In the genomic region with DNA sequence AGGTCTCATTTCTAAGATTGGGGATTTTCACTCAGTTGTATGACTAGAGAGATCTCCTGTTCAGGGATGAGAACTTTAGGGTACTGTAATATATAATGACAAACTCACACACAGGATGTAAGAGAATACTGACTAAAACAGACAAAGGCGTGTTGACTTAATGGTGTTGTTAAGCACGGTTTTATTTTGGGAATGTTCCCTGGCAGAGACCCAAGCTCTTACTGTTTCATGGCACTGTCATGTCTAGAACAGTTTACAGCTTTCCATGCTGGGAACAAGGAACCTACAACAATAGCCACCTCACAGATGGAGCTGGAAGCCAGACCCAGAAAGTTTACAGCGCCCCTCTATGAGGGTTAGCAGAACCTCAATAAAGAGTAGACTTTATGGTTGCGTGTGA, we compare ENCODE assay signal across 14 mouse cellular contexts. TPM values are rescaled to one million over a fixed set of nuclear protein-coding genes. Genes with fewer than 3 reads are reported as not detected.
DNase-seq lines count a peak whose midpoint lies in the region; ATAC-seq and TF ChIP-seq lines count a peak whose summit lies in the region.
"Had no signal": no experiment of that assay in that cellular context is flagged by ENCODE, and none has a peak within 500 bp of the region (broad histone marks: within the 10 kb centered on the region; RNA-seq: fewer than 3 reads in every experiment).

No protein-coding gene starts in this region.

- no peak overlapping the region for H3K4me3 ChIP-seq in hindbrain, embryonic 10.5 days
- H3K4me3 ChIP-seq in hindbrain, embryonic 11.5 days (ENCODE audit: low read depth, low read length) = no peak overlapping the region
- H3K4me3 ChIP-seq in stomach, postnatal 0 days (ENCODE audit: low read depth, low read length) = no peak overlapping the region

- no peaks in the 10 kb centered on the region; the same call in 1 of the 2 replicates for H3K27me3 ChIP-seq in hindbrain, embryonic 10.5 days (ENCODE audit: insufficient read depth, poor library complexity, severe bottlenecking)
- H3K27me3 ChIP-seq in hindbrain, embryonic 11.5 days (ENCODE audit: control insufficient read depth, insufficient read depth, low read length) = no peaks in the 10 kb centered on the region
- H3K27me3 ChIP-seq in stomach, postnatal 0 days (ENCODE audit: control insufficient read depth, insufficient read depth, low read length) = no peaks in the 10 kb centered on the region

- DNase-seq in hindbrain, embryonic 10.5 days (ENCODE audit: low spot score) = no peak
- no peak for DNase-seq in hindbrain, embryonic 11.5 days (ENCODE audit: low spot score)
- peak; percentile 43 to 51 for DNase-seq in right cerebral cortex, postnatal 10 days (ENCODE audit: low spot score in 2 of 2)
- DNase-seq in right cerebral cortex, postnatal 36 days (ENCODE audit: low spot score in 2 of 2) = no peak
- DNase-seq in kidney, postnatal 10 days = peak; percentile 46
- no peak for DNase-seq in stomach, postnatal 0 days (ENCODE audit: low spot score)
- no peak for DNase-seq in adrenal gland, postnatal 25 days
- no peak for DNase-seq in thymus, adult 18-20 months
- DNase-seq: cerebellum, postnatal 36 days had no signal

- ATAC-seq in hindbrain, embryonic 11.5 days (ENCODE audit: low FRiP score) = no peak
- ATAC-seq in stomach, postnatal 0 days (ENCODE audit: low FRiP score, low TSS enrichment) = no peak
- ATAC-seq: activated CD4-positive, CD25-positive, alpha-beta regulatory T cell, adult 4 months; CD4-positive, CD25-positive, alpha-beta regulatory T cell, adult 4 months had no signal

- H3K36me3 ChIP-seq in hindbrain, embryonic 10.5 days = no peaks in the 10 kb centered on the region
- H3K36me3 ChIP-seq in hindbrain, embryonic 11.5 days (ENCODE audit: control insufficient read depth, insufficient read depth, low read length) = no peaks in the 10 kb centered on the region
- no peaks in the 10 kb centered on the region for H3K36me3 ChIP-seq in stomach, postnatal 0 days (ENCODE audit: control insufficient read depth, insufficient read depth, low read length)

- 0 out of 2 replicates have a peak overlapping the region, but pooled peaks have one; percentile 24 for H3K27ac ChIP-seq in hindbrain, embryonic 10.5 days
- no peak overlapping the region for H3K27ac ChIP-seq in hindbrain, embryonic 11.5 days (ENCODE audit: low read depth, low read length)
- 0 out of 2 replicates have a peak overlapping the region, but pooled peaks have one; percentile 5 for H3K27ac ChIP-seq in stomach, postnatal 0 days (replicated peaks)

- TF ChIP-seq CTCF in stomach, postnatal 0 days (IDR thresholded peaks at IDR 0.05; ENCODE audit: low read depth) = no peak

- WGBS in hindbrain, embryonic 10.5 days = 94% methylated on average over 4 of the region's 4 CpGs
- 95% methylated on average over 4 of the region's 4 CpGs for WGBS in hindbrain, embryonic 11.5 days
- WGBS in stomach, postnatal 0 days = 65% methylated on average over 4 of the region's 4 CpGs

- no peak overlapping the region for H3K4me2 ChIP-seq in hindbrain, embryonic 11.5 days (replicated peaks; ENCODE audit: low read depth, low read length)
- no peak overlapping the region for H3K4me2 ChIP-seq in stomach, postnatal 0 days (replicated peaks; ENCODE audit: low read depth)

- H3K4me1 ChIP-seq in hindbrain, embryonic 10.5 days (replicated peaks) = peaks cover 51% of the 10 kb centered on the region
- peaks cover 7% of the 10 kb centered on the region for H3K4me1 ChIP-seq in hindbrain, embryonic 11.5 days (replicated peaks; ENCODE audit: control insufficient read depth, insufficient read depth, low read length)
- 0 out of 2 replicates have a peak, but pooled peaks cover 3% of the 10 kb centered on the region for H3K4me1 ChIP-seq in stomach, postnatal 0 days (replicated peaks; ENCODE audit: control insufficient read depth, insufficient read depth)

- no peak for TF ChIP-seq EP300 in stomach, postnatal 0 days (optimal IDR thresholded peaks at IDR 0.05)

- H3K9me3 ChIP-seq in hindbrain, embryonic 10.5 days = no peaks in the 10 kb centered on the region
- no peaks in the 10 kb centered on the region for H3K9me3 ChIP-seq in hindbrain, embryonic 11.5 days (ENCODE audit: control insufficient read depth, low read length)
- H3K9me3 ChIP-seq in stomach, postnatal 0 days (ENCODE audit: control insufficient read depth, low read length) = no peaks in the 10 kb centered on the region

- H3K9ac ChIP-seq in hindbrain, embryonic 11.5 days (ENCODE audit: low read depth, low read length) = no peak overlapping the region
- H3K9ac ChIP-seq in stomach, postnatal 0 days (ENCODE audit: low read length) = no peak overlapping the region

RNA-seq across cellular contexts. Expression of gene Sparcl1, which starts 2.4 kb away (rescaled TPM):
- 40.6 and 45.9 TPM in 2 replicates for polyA plus RNA-seq in hindbrain, embryonic 10.5 days (2016; fragmentation: Nextera tagmentation; extraction: Ambion mirVana)
- 61.5 and 61.9 TPM in 2 replicates for polyA plus RNA-seq in hindbrain, embryonic 11.5 days (2014; fragmentation: Nextera tagmentation; extraction: Ambion mirVana)
- polyA plus RNA-seq in stomach, postnatal 0 days (2015; fragmentation: Nextera tagmentation; extraction: Ambion mirVana) = 206 and 241 TPM in 2 replicates
- 24.7 and 25.0 TPM in 2 replicates for total RNA-seq in adrenal gland, postnatal 25 days (2021)
- polyA plus RNA-seq: activated CD4-positive, CD25-positive, alpha-beta regulatory T cell, adult 4 months; CD4-positive, CD25-positive, alpha-beta regulatory T cell, adult 4 months had no signal

RNA-seq across cellular contexts. Expression of gene Gm17660, which starts 38.5 kb away (rescaled TPM):
- polyA plus RNA-seq in hindbrain, embryonic 10.5 days (2016; fragmentation: Nextera tagmentation; extraction: Ambion mirVana) = not detected in 2 replicates
- not detected in 2 replicates for polyA plus RNA-seq in hindbrain, embryonic 11.5 days (2014; fragmentation: Nextera tagmentation; extraction: Ambion mirVana)
- 0.35 TPM in 1 of 2 replicates, not detected in the other for polyA plus RNA-seq in stomach, postnatal 0 days (2015; fragmentation: Nextera tagmentation; extraction: Ambion mirVana)
- total RNA-seq in adrenal gland, postnatal 25 days (2021) = not detected in 2 replicates
- total RNA-seq: gastrocnemius, postnatal 4 days had no signal
- polyA plus RNA-seq: activated CD4-positive, CD25-positive, alpha-beta regulatory T cell, adult 4 months; CD4-positive, CD25-positive, alpha-beta regulatory T cell, adult 4 months; limb, embryonic 14.5 days; spleen, adult 2 months had no signal

RNA-seq across cellular contexts. Expression of gene Dspp, which starts 54.6 kb away (rescaled TPM):
- not detected in 2 replicates for polyA plus RNA-seq in hindbrain, embryonic 10.5 days (2016; fragmentation: Nextera tagmentation; extraction: Ambion mirVana)
- polyA plus RNA-seq in hindbrain, embryonic 11.5 days (2014; fragmentation: Nextera tagmentation; extraction: Ambion mirVana) = not detected in 2 replicates
- not detected in 2 replicates for polyA plus RNA-seq in stomach, postnatal 0 days (2015; fragmentation: Nextera tagmentation; extraction: Ambion mirVana)
- not detected in 2 replicates for total RNA-seq in adrenal gland, postnatal 25 days (2021)
- total RNA-seq: gastrocnemius, postnatal 4 days had no signal
- polyA plus RNA-seq: activated CD4-positive, CD25-positive, alpha-beta regulatory T cell, adult 4 months; CD4-positive, CD25-positive, alpha-beta regulatory T cell, adult 4 months; limb, embryonic 14.5 days; spleen, adult 2 months had no signal

Comparison
In these comparisons a context has a peak if more than half of its experiments do, and no peak if none do; other contexts are left out.
1. DNase-seq: peak in right cerebral cortex, postnatal 10 days (2 of 2) and kidney, postnatal 10 days (single experiment); none in hindbrain, embryonic 10.5 days (single experiment), hindbrain, embryonic 11.5 days (single experiment), right cerebral cortex, postnatal 36 days (0 of 2), stomach, postnatal 0 days (single experiment), adrenal gland, postnatal 25 days (single experiment) and thymus, adult 18-20 months (0 of 2).